In genomic region chr2:51991447-51991846, GRCm38 (mm10) we compare ENCODE assay signal across 18 mouse cellular contexts. TPM values are rescaled to one million over a fixed set of nuclear protein-coding genes. Genes with fewer than 3 reads are reported as not detected.
DNase-seq lines count a peak whose midpoint lies in the region; ATAC-seq and TF ChIP-seq lines count a peak whose summit lies in the region.
"Had no signal": no experiment of that assay in that cellular context is flagged by ENCODE, and none has a peak within 500 bp of the region (broad histone marks: within the 10 kb centered on the region; RNA-seq: fewer than 3 reads in every experiment).

No protein-coding gene starts in this region.

- H3K4me1 ChIP-seq in liver, adult 2 months (ENCODE audit: control insufficient read depth, insufficient read depth, low read length) = no peaks in the 10 kb centered on the region
- H3K4me1 ChIP-seq: embryonic facial prominence, embryonic 12.5 days; forebrain, embryonic 12.5 days; heart, embryonic 13.5 days; hindbrain, embryonic 13.5 days had no signal

- ATAC-seq in hematopoietic stem cell, adult 5-6 weeks (replicated peaks in 1 of 2; ENCODE audit: insufficient read depth in 1 of 2, low FRiP score in 2 of 2, low TSS enrichment in 1 of 2, low read depth in 1 of 2, poor library complexity in 2 of 2, severe bottlenecking in 2 of 2) = peak; percentile 62 to 77; a peak in 3 of 4 replicates
- ATAC-seq: forebrain, embryonic 16.5 days; hindbrain, postnatal 0 days had no signal

- H3K9ac ChIP-seq in liver, adult 2 months (ENCODE audit: low read depth, low read length) = no peak overlapping the region
- H3K9ac ChIP-seq: embryonic facial prominence, embryonic 12.5 days; forebrain, embryonic 12.5 days; heart, embryonic 13.5 days; hindbrain, embryonic 13.5 days had no signal

- no peak for TF ChIP-seq CTCF in liver, adult 2 months (IDR thresholded peaks at IDR 0.05; ENCODE audit: low read depth, low read length)

- H3K79me2 ChIP-seq in liver, adult 2 months (ENCODE audit: control insufficient read depth, insufficient read depth, low read length) = no peaks in the 10 kb centered on the region

- no peaks in the 10 kb centered on the region for H3K27me3 ChIP-seq in liver, adult 2 months (ENCODE audit: control insufficient read depth, insufficient read depth, low read length)
- H3K27me3 ChIP-seq: embryonic facial prominence, embryonic 12.5 days; forebrain, embryonic 12.5 days; heart, embryonic 13.5 days; hindbrain, embryonic 13.5 days had no signal

- H3K27ac ChIP-seq in liver, adult 2 months (replicated peaks; ENCODE audit: insufficient read depth, low read depth, low read length) = no peak overlapping the region
- H3K27ac ChIP-seq: embryonic facial prominence, embryonic 12.5 days; forebrain, embryonic 12.5 days; heart, embryonic 13.5 days; hindbrain, embryonic 13.5 days; hindbrain, postnatal 0 days had no signal

- WGBS in liver, adult 2 months = 69% methylated on average over 6 of the region's 6 CpGs

- H3K4me3 ChIP-seq in liver, adult 2 months (ENCODE audit: insufficient read depth, low read depth, low read length) = no peak overlapping the region
- H3K4me3 ChIP-seq: embryonic facial prominence, embryonic 12.5 days; forebrain, embryonic 12.5 days; heart, embryonic 13.5 days; hindbrain, embryonic 13.5 days had no signal

- TF ChIP-seq POLR2A in liver, adult 2 months (IDR thresholded peaks at IDR 0.05; ENCODE audit: extremely low read depth, insufficient read depth, low read length) = no peak

- DNase-seq in liver, adult 2 months (ENCODE audit: extremely low read depth, low read depth, low spot score) = peak; percentile 10
- DNase-seq in liver = no peak
- peak; percentile 35 for DNase-seq in NIH3T3 (ENCODE audit: low read depth)
- no peak for DNase-seq in spleen, postnatal 36 days (ENCODE audit: low spot score in 2 of 2)
- DNase-seq in urinary bladder, adult 18-20 months (ENCODE audit: low spot score in 2 of 2) = no peak
- DNase-seq: adrenal gland, postnatal 14 days; cerebellum, adult 11-12 months; cerebellum, adult 9-11 months; gastrocnemius, postnatal 14 days; heart, postnatal 4 days had no signal

- H3K36me3 ChIP-seq in liver, adult 2 months (ENCODE audit: control insufficient read depth, insufficient read depth, low read length) = no peaks in the 10 kb centered on the region
- H3K36me3 ChIP-seq: embryonic facial prominence, embryonic 12.5 days; forebrain, embryonic 12.5 days; G1E; heart, embryonic 13.5 days; hindbrain, embryonic 13.5 days had no signal

RNA-seq across cellular contexts. Expression of gene Nmi, which starts 18.2 kb away (rescaled TPM):
- total RNA-seq in liver, adult 2 months (2014; rRNA removed) = 29.7 and 54.2 TPM in 2 replicates
- polyA plus RNA-seq in liver, adult 2 months (2012; rRNA removed) = 5.9 and 7.4 TPM in 2 replicates
- total RNA-seq in hematopoietic stem cell, adult 5-6 weeks (2017) = 96.4 and 128 TPM in 2 replicates

RNA-seq across cellular contexts. Expression of gene Tnfaip6, which starts 46.4 kb away (rescaled TPM):
- 0.09 and 0.13 TPM in 2 replicates for total RNA-seq in liver, adult 2 months (2014; rRNA removed)
- not detected in 2 replicates for polyA plus RNA-seq in liver, adult 2 months (2012; rRNA removed)
- 1.2 TPM in 1 of 2 replicates, not detected in the other for total RNA-seq in hematopoietic stem cell, adult 5-6 weeks (2017)
- total RNA-seq: G1E had no signal
- polyA plus RNA-seq: G1E had no signal

RNA-seq across cellular contexts. Expression of gene Rbm43, which starts 56.5 kb away (rescaled TPM):
- 4.2 and 6.1 TPM in 2 replicates for total RNA-seq in liver, adult 2 months (2014; rRNA removed)
- polyA plus RNA-seq in liver, adult 2 months (2012; rRNA removed) = 2.2 and 2.3 TPM in 2 replicates
- total RNA-seq in hematopoietic stem cell, adult 5-6 weeks (2017) = 56.7 and 70.0 TPM in 2 replicates

Comparison
In these comparisons a context has a peak if more than half of its experiments do, and no peak if none do; other contexts are left out.
1. DNase-seq: peak in liver, adult 2 months (single experiment) and NIH3T3 (single experiment); none in liver (single experiment), spleen, postnatal 36 days (0 of 2) and urinary bladder, adult 18-20 months (0 of 2).